Mouse (Mus musculus): ENCODE data around the gene Med15.
A peak's percentile ranks its signal among the peaks of the same experiment; 100 is the strongest.

Gene Med15

GRCm38 (mm10) chr16:17732431-17732830, 260 bp downstream of the Med15 start:
- DNase-seq (ENCODE audit: extremely low read depth, low read depth) = no peak

- DNase-seq (ENCODE audit: extremely low read depth, low read depth) = no peak
These were observed 670 bp downstream of the Med15 start for GRCm38 (mm10) chr16:17732021-17732420.

- DNase-seq (ENCODE audit: extremely low read depth, low read depth) = peak; percentile 34
These were observed 2.7 kb downstream of the Med15 start for GRCm38 (mm10) chr16:17729974-17730373.

GRCm38 (mm10) chr16:17727179-17727861, 5.4 kb downstream of the Med15 start:
- DNase-seq (ENCODE audit: extremely low read depth, low read depth) = peak; percentile 86

GRCm38 (mm10) chr16:17724448-17724847, 8.2 kb downstream of the Med15 start:
- DNase-seq (ENCODE audit: extremely low read depth, low read depth) = no peak

GRCm38 (mm10) chr16:17723325-17723626, 9.4 kb downstream of the Med15 start:
- no peak for DNase-seq (ENCODE audit: extremely low read depth, low read depth)

- peak; percentile 81 for DNase-seq (ENCODE audit: extremely low read depth, low read depth)
These were observed 10.0 kb downstream of the Med15 start for GRCm38 (mm10) chr16:17722461-17723324.

- DNase-seq (ENCODE audit: extremely low read depth, low read depth) = no peak
These were observed 10.8 kb downstream of the Med15 start for GRCm38 (mm10) chr16:17721822-17722460.

GRCm38 (mm10) chr16:17721114-17721808, 11.4 kb downstream of the Med15 start:
- DNase-seq (ENCODE audit: extremely low read depth, low read depth) = no peak

GRCm38 (mm10) chr16:17717791-17718190, 14.9 kb downstream of the Med15 start:
- DNase-seq (ENCODE audit: extremely low read depth, low read depth) = no peak

GRCm38 (mm10) chr16:17707541-17707940, 25.1 kb downstream of the Med15 start:
- DNase-seq (ENCODE audit: extremely low read depth, low read depth) = no peak

GRCm38 (mm10) chr16:17701043-17701405, 31.7 kb downstream of the Med15 start:
- no peak for DNase-seq (ENCODE audit: extremely low read depth, low read depth)

- DNase-seq (ENCODE audit: extremely low read depth, low read depth) = no peak
These were observed 32.2 kb downstream of the Med15 start for GRCm38 (mm10) chr16:17700386-17701042.

- DNase-seq (ENCODE audit: extremely low read depth, low read depth) = no peak
These were observed 37.8 kb downstream of the Med15 start for GRCm38 (mm10) chr16:17694860-17695259.

- no peak for DNase-seq (ENCODE audit: extremely low read depth, low read depth)
These were observed 62.8 kb downstream of the Med15 start for GRCm38 (mm10) chr16:17669886-17670285.

- DNase-seq (ENCODE audit: extremely low read depth, low read depth) = no peak
These were observed 67.1 kb downstream of the Med15 start for GRCm38 (mm10) chr16:17665568-17665967.

GRCm38 (mm10) chr16:17656212-17656871, 76.3 kb downstream of the Med15 start:
- DNase-seq (ENCODE audit: extremely low read depth, low read depth) = no peak

- no peak for DNase-seq (ENCODE audit: extremely low read depth, low read depth)
These were observed 78.4 kb downstream of the Med15 start for GRCm38 (mm10) chr16:17654188-17654795.

- DNase-seq (ENCODE audit: extremely low read depth, low read depth) = no peak
These were observed 79.1 kb downstream of the Med15 start for GRCm38 (mm10) chr16:17653601-17654000.

GRCm38 (mm10) chr16:17652607-17653006, 80.1 kb downstream of the Med15 start:
- no peak for DNase-seq (ENCODE audit: extremely low read depth, low read depth)
